Mouse (Mus musculus) 3T3-L1 (cell line): ENCODE data around the gene Taf3.
A peak's percentile ranks its signal among the peaks of the same experiment; 100 is the strongest.

ENCODE experiments used
- DNase-seq: peaks from one replicate; pipeline ENCODE4 v3.0.0-alpha.2; 2015; ENCODE audit warnings: low read depth, low spot score

The Taf3 gene

GRCm38 (mm10) chr2:9956546-9956945 lies 91.8 kb downstream of the Taf3 start:
- peak; percentile 28 for DNase-seq

- peak; percentile 90 for DNase-seq
Measured at GRCm38 (mm10) chr2:9955576-9956535, 92.5 kb downstream of the Taf3 start.

- DNase-seq, result no peak
Measured at GRCm38 (mm10) chr2:9946739-9947138, 101.7 kb downstream of the Taf3 start.

- DNase-seq, result no peak
Measured at GRCm38 (mm10) chr2:9945611-9946010, 102.8 kb downstream of the Taf3 start.

- peak; percentile 19 for DNase-seq
Measured at GRCm38 (mm10) chr2:9943011-9943410, 105.4 kb downstream of the Taf3 start.

GRCm38 (mm10) chr2:9939250-9939649 lies 109.1 kb downstream of the Taf3 start:
- DNase-seq, result no peak

- DNase-seq, result no peak
Measured at GRCm38 (mm10) chr2:9935965-9936364, 112.4 kb downstream of the Taf3 start.

GRCm38 (mm10) chr2:9926905-9927283 lies 121.5 kb downstream of the Taf3 start:
- no peak for DNase-seq

GRCm38 (mm10) chr2:9926194-9926904 lies 122.0 kb downstream of the Taf3 start:
- DNase-seq, result no peak

GRCm38 (mm10) chr2:9918691-9919471 lies 129.5 kb downstream of the Taf3 start:
- no peak for DNase-seq

- no peak for DNase-seq
Measured at GRCm38 (mm10) chr2:9917602-9918001, 130.8 kb downstream of the Taf3 start.

GRCm38 (mm10) chr2:9905995-9906394 lies 142.4 kb downstream of the Taf3 start:
- no peak for DNase-seq

- DNase-seq, result peak; percentile 82
Measured at GRCm38 (mm10) chr2:9903854-9904560, 144.4 kb downstream of the Taf3 start.

- no peak for DNase-seq
Measured at GRCm38 (mm10) chr2:9897846-9898245, 150.6 kb downstream of the Taf3 start.

- no peak for DNase-seq
Measured at GRCm38 (mm10) chr2:9896097-9896770, 152.2 kb downstream of the Taf3 start.

GRCm38 (mm10) chr2:9894836-9895593 lies 153.4 kb downstream of the Taf3 start:
- no peak for DNase-seq

GRCm38 (mm10) chr2:9893272-9893953 lies 155.0 kb downstream of the Taf3 start:
- no peak for DNase-seq

GRCm38 (mm10) chr2:9892541-9892940 lies 155.9 kb downstream of the Taf3 start:
- DNase-seq, result no peak

- DNase-seq, result no peak
Measured at GRCm38 (mm10) chr2:9890906-9891305, 157.5 kb downstream of the Taf3 start.
